Mouse (Mus musculus): ENCODE measurements around the gene Riok1.

Gene Riok1

DNA sequence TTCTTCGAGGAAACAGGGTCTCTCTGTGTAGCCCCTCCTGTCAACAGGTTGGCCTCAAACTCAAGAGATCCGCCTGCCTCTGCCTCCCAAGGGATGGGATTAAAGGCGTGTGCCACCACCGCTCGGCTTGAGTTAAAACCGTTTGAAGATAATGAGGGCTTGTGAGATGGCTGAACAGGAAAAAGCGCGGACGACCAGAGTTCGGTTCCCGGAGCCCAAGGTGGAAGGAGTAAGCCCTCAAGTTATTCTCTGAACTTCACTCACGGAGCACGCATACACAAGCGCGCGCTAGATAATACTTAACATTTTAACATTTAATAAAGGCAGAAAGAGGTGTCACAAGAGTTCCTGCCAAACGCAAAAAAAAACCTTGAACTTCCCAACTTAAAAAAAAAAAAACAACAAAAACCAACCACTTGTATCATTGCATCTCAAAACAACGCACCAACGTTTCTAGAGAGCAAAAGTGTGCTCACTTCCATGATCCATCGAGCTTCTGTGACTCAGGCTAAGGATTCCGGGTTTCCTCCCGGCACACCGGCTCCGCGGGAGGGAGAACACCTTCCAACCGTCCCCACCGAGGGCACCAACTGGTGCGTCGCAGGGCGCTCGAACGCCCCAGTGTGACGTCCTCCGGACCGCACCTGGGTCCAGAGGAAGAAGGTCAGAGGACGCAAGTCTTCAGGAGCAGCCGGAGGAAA is at the start of gene Riok1:
TSS of gene Riok1 (plus strand) at position 653 of the 701 bp plus-strand sequence.
- no peak for DNase-seq (ENCODE audit: extremely low read depth, insufficient read length, low spot score)

DNA sequence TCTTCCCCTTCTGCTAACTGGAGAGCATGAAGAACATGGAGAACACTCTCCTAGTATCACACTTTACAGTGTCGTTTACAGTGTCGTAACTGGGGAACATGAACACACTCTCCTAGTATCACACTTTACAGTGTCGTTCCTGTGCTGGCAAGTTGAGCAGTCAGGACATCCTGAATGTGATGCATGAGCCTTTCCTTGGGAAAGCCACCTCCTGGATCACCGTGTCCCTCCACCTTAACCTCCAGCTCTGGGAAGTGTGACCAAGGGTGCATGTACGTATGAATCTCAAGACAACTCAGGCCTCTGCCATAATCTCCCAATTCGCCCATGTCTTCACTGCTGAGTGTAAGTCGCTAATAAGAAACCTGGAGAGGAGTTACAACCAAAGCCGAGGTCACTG is 47.1 kb upstream of the Riok1 start:
- DNase-seq (ENCODE audit: extremely low read depth, insufficient read length, low spot score), result no peak

DNA sequence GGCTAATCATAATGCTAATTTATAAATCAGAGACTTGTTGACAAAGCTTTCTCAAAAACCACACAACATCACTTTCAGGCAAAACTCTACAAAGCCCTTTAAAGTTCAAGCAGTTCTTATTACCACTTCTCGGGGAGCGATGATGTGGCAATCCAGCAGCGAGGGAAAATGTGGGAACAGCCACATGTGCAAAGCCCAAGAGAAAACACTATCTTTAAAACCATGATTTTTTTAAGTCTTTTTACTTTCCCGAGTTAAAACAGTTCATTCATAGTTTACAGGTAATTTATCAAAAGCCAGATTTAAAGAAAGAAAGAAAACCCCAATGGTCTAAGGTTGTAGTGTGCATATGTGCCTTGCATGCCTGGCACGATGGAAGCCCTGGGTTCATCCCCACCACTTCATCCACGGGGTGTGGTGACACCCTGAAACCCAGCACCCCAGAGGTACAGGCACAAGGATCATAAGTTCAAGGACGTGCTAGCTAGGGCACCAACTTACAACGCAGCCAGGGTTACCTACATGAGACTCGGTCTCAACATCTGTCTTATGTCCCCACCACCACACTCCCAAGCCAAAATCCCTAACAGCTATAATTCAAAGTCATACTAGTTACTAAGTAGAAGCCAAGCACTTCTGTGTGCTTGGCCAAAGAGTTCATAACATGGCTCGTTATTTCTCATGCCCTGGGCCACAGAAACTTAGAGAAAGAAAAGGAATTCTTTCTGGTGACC is 44.0 kb upstream of the Riok1 start:
- DNase-seq (ENCODE audit: extremely low read depth, insufficient read length, low spot score), result peak; percentile 34

DNA sequence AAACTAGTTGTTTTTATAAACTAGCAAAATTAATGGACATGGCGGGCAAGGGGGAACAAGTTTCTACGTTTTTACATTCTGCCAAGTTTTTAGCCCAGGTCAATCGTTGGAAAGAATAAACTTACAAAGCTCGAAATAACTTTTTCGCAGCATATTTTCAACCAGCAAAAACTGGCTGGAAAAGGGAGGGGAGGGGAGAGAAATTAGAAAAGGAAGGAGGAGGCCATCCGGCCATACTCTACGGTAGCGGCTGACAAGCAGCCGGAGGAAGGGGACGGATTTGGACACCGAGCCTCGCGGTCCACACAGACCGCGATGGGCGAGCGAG is 43.5 kb upstream of the Riok1 start:
- no peak for DNase-seq (ENCODE audit: extremely low read depth, insufficient read length, low spot score)

GRCm38 (mm10) chr13:37993704-37994404 is 42.9 kb upstream of the Riok1 start, which contains the start of gene Ssr1:
TSS of gene Ssr1 (minus strand) at chr13:37994217.
- peak; percentile 92 for DNase-seq (ENCODE audit: extremely low read depth, insufficient read length, low spot score)

DNA sequence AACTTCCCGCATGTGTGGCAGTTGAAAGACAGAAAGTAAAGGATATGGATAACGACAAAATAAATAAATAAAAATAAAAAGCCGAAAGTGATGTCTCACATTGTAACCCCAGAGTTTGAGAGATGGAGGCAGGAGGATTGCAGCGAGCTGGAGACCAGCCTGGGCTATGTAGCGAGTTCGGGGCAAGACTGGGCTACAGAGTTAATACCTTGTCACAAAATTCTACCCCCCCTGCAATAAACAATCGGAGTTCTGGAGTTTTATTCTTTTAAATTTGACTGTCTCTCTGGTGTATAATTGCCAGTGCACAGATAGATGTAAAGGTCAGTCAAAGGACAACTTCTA is 42.4 kb upstream of the Riok1 start:
- no peak for DNase-seq (ENCODE audit: extremely low read depth, insufficient read length, low spot score)

- DNase-seq (ENCODE audit: extremely low read depth, insufficient read length, low spot score), result no peak
Observed at GRCm38 (mm10) chr13:37999713-38000112, 37.1 kb upstream of the Riok1 start.

GRCm38 (mm10) chr13:38002461-38002860 is 34.3 kb upstream of the Riok1 start:
- no peak for DNase-seq (ENCODE audit: extremely low read depth, insufficient read length, low spot score)

DNA sequence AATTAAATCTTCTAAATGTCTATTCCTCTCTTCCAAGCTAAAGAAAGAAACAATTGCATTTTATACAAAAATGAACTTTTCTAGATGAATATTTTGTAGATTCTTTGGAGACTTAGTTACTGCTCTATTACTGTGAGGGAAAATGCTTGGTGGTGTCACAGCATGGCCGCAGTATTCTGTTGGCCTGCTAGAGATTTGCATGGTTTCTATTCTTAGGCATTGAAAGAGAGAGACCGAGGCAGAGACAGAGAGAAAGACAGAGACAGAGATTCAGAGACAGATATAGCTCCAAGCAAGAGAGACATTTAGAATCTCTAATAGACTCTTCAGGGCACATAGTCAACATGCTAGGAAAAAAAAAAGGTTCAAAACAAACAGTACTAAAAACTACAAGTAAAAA is 28.8 kb upstream of the Riok1 start:
- DNase-seq (ENCODE audit: extremely low read depth, insufficient read length, low spot score), result no peak

DNA sequence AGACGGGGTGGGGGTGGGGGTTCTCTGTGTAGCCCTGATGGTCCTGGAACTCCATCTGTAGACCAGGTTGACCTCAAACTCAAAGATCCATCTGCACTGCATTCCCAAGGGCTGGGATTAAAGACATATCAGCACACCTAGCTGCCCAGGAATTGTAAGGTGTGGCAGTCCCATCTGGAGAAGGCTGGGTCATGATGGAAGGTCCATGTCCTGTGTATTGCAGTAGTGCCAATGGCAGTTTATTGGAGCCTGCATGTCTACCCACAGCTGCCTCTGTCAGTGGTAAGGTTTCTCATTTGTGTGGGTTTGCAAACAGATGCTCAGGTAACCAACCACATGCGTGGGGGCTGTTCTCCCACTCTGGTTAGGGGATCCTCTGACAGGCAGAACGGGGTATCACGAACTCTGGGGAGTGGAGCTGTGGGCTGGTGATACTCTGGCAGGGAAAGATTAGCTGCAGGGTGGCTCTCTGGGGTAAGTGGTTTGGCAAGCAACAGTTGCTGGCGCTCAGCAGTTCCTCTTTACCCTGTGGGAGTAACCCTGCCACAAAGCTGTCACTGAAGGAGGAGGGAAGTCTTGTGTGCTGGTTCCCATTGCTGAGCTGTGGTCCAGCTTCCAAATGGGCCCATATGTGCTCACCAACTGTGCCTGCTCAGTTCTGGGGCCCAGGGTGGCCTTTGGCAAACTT is 26.9 kb upstream of the Riok1 start:
- DNase-seq (ENCODE audit: extremely low read depth, insufficient read length, low spot score), result peak; percentile 25

DNA sequence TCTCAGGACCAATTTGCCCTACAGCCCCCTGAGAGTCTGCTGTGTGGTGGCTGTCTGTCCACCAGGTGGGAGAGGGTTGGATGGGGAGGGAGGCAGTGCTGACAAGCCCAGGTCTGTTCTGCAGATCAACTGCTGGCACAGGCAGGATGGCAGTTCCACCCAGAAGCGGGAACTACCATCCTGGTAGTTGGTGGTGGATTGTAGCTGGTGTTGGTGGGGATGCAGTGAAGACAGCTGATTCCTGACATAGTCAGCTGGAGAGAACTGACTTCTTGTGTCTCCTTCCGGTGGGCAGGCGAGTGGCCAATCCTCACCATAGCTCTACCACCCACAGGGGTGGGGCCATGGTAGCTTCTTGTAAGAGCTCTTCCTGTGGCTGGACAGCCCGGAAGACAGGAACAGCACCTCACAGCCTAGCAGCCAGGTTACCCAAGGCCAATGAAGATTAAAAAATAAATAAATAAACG is 26.3 kb upstream of the Riok1 start:
- peak; percentile 19 for DNase-seq (ENCODE audit: extremely low read depth, insufficient read length, low spot score)

DNA sequence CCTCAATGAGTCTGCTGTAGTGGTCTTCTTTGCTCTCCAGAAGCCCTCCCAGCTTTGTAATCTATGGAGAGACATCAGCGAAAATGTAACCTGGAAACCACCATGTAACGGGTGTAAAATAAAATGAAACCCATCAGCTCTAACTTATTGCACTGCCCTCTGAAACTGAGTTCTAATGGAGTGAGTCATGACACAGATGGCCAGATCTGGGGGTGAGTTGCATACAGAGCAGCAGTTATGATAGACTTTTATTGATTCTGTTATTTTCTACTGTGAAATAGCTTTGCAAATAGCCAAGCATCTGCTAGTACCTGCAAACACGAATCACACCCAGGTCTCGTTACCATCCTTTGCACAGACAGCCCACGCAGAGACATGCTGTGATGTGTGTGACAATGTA is 24.4 kb upstream of the Riok1 start:
- peak; percentile 13 for DNase-seq (ENCODE audit: extremely low read depth, insufficient read length, low spot score)

DNA sequence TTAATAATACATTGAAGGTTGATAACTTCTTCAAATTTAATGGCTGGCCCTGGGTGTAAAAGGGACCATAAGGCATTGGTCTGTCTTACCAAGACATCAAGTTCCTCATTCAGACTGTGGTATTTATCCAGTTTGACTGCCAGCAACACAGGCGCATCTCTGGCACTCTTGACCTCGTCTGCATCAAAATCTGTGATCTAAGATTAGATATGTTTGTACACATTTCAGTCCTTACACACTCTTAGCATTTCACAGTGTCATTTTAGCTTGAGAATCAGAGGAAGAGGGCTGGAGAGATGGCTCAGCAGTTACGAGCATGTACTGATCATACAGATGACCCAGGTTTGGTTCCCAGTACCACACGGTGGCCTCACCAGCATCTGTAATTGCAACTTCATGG is 21.2 kb upstream of the Riok1 start:
- no peak for DNase-seq (ENCODE audit: extremely low read depth, insufficient read length, low spot score)

DNA sequence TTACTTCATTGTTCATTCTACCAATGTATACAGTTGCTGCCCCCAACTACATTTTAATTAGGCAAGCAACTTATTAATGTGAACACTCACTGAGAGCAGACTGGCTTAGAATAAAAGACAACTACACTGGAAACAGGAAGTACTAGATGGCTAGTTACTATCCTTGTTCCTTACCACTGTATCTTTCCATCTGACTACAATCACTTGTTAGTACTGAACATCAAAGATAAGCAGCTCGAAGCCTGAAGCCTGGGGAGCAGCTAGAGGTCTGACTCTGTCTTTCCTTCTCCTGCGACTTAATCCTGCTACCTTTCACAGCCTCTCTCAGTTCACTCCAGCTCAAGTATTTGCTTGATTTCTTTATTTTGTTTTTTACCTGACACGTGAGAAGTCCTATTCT is 18.0 kb upstream of the Riok1 start:
- no peak for DNase-seq (ENCODE audit: extremely low read depth, insufficient read length, low spot score)

GRCm38 (mm10) chr13:38025874-38026273 is 10.9 kb upstream of the Riok1 start:
- no peak for DNase-seq (ENCODE audit: extremely low read depth, insufficient read length, low spot score)

DNA sequence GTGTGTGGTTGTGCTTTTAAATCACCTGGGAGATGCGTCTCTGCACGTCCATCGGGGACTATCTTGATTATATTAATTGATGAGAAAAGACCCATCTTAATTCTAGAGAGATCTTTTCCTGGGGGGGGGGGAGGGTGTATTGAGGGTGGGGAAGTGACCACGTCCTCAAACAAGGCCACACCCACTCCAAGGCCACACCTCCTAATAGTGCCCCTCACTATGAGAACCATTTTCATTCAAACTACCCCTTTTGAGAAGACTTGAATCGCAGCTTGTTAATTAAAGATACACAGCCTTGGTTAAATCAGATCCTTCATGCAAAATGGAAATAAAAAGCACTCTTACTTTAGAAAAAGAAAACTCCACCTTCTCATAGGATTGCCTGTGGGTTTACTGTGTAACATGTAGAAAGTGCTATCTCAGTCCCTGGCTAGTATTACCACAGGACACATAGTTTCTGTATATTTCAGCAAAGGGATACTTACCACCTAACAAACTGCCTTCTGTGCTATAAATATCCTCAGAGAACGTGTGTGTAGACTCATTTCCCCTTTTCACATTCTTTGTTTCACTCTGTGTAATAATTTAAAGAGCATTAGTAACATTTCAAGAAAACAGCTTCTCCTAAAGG is 9.1 kb upstream of the Riok1 start:
- DNase-seq (ENCODE audit: extremely low read depth, insufficient read length, low spot score), result no peak

DNA sequence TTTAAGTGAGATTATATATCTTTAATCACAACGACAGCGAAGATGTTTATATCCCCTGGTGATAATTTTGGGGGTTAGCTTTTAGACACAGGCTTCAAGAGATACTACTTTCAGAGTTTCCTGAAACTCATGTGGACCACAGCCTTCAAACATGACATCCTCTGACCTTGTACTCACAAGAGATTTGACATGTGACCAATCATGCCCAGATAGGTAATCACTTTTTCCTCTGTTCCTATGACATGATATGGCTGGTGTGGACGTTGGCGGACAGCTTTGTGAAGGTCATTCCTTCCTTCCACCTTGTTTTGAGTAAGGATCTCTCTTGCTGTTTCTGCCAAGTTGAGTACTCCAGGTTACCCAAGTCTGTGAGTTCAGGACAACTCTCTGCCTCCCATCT is 8.4 kb upstream of the Riok1 start:
- DNase-seq (ENCODE audit: extremely low read depth, insufficient read length, low spot score), result no peak

DNA sequence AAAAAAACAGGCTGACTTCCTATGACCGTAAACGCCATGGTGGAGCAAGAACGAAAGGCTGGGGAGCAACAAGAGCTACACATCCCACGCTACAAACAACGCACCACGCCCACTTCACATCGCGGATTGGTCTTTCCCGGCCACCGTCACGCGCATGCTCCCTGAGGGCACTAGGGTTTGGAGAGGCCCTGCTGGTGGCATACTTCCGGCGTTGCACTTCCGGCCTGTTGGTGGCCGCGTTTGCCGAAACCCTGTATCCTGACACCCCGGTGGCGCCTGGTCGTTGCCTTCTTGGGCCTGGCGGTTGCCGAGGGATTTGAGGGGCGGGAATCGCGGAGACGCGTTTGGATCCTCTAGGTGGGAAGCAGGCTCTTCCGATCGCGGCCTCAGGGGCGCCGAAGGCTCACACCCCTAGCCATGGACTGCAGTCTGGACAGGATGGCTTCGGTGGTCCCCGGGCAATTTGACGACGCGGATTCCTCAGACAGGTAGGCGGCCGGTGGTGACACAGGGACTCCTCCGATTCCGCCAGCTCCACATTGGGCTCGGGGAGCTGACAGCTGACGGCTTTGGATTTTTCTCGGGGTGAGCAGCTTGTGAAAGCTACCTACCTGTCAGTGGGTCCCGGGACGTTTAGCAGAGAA is 371 bp downstream of the Riok1 start, which contains the start of gene Cage1:
TSS of gene Cage1 (minus strand) at position 26 of the 644 bp plus-strand sequence.
- peak; percentile 96 for DNase-seq (ENCODE audit: extremely low read depth, insufficient read length, low spot score)

DNA sequence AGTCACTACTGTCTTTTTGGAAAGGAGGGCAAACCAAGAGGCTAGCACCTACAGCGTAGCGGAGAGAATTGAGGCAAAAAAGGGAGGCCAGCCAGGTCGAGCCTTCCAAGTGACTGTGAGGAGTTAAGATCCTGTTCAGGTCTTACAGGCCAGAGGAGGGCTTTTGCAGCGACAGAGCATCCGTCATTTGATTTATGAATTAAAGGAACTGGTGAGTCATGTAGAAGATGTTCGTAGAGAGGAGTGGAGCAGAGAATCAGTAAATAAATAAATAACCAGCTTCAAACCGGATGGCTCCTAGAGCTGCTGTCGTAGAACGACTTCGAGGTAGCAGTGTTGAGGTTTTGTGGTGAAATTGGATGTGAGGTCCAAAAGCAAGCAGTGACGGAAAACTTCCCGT is 1.0 kb downstream of the Riok1 start:
- no peak for DNase-seq (ENCODE audit: extremely low read depth, insufficient read length, low spot score)

DNA sequence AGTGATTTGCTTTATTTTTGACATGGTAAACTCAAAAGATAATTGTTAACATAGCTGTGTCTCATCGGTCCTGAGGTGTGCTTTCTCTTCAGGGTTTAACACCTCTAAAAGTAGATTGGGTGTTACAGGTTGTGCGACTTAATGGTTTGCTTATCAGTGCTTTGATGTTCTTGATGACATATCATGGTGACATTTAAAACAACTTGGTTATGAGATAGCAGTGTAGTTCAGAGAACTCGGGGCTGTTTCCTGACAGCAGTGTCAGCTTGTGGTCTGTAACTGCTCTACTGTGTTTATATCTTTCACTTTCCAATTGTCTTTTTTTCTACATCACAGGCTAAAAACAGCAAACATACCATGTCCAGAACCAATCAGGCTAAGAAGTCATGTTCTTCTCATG is 13.1 kb downstream of the Riok1 start:
- DNase-seq (ENCODE audit: extremely low read depth, insufficient read length, low spot score), result no peak

All from 3134 (cell line).